Mouse (Mus musculus) lung, postnatal 0 days (tissue): ENCODE results near the gene Best1. TPM values are rescaled to one million over a fixed set of nuclear protein-coding genes. Genes with fewer than 3 reads are reported as not detected.
A peak's percentile ranks its signal among the peaks of the same experiment; 100 is the strongest.

Experiments used
- ATAC-seq: fragments of 200-750 bp; cut with Nextera tagmentation; 2 replicates; pipeline ENCODE4 v1.8.0; 2017; ENCODE audit warnings: moderate library complexity
- DNase-seq: peaks from one replicate; pipeline ENCODE4 v3.0.0-alpha.2; 2016; ENCODE audit warnings: low spot score
- H3K27ac ChIP-seq: fragments of 300-500 bp; sonication (generic); 2 replicates; pipeline ENCODE4 v1.5.1; 2014; ENCODE audit warnings: antibody characterized with exemption, mild to moderate bottlenecking, low read length, mixed read lengths
- H3K27me3 ChIP-seq: fragments of 300-500 bp; sonication (generic); replicated peaks from 2 replicates; pipeline ENCODE4 v1.6.1; 2014; ENCODE audit warnings: low read length, mixed read lengths; ENCODE audit not compliant: insufficient read depth
- H3K36me3 ChIP-seq: fragments of 300-500 bp; sonication (generic); 2 replicates; pipeline ENCODE4 v1.6.1; 2014; ENCODE audit warnings: low read length, mixed read lengths; ENCODE audit not compliant: insufficient read depth
- H3K4me1 ChIP-seq: fragments of 300-500 bp; sonication (generic); 2 replicates; pipeline ENCODE4 v1.6.1; 2014; ENCODE audit warnings: antibody characterized with exemption, low read depth, low read length, mixed read lengths; ENCODE audit not compliant: insufficient read depth
- H3K4me2 ChIP-seq: fragments of 300-500 bp; sonication (generic); replicated peaks from 2 replicates; pipeline ENCODE4 v1.6.1; 2014; ENCODE audit warnings: low read depth, mild to moderate bottlenecking, low read length, moderate library complexity, mixed read lengths
- H3K4me3 ChIP-seq: fragments of 300-500 bp; sonication (generic); 2 replicates; pipeline ENCODE4 v1.5.1; 2014; ENCODE audit warnings: low read depth, low read length
- H3K9ac ChIP-seq: fragments of 300-500 bp; sonication (generic); replicated peaks from 2 replicates; pipeline ENCODE4 v1.6.1; 2014; ENCODE audit warnings: low read depth, mild to moderate bottlenecking
- H3K9me3 ChIP-seq: fragments of 300-500 bp; sonication (generic); 2 replicates; pipeline ENCODE4 v1.6.1; 2016; ENCODE audit warnings: low read length, mixed read lengths
- CTCF ChIP-seq: IDR thresholded peaks from 2 replicates; pipeline ENCODE4 v1.5.1; 2016; ENCODE audit warnings: antibody characterized with exemption, mild to moderate bottlenecking
- EP300 ChIP-seq: IDR thresholded peaks from 2 replicates; pipeline ENCODE4 v1.6.1; 2016; ENCODE audit warnings: antibody characterized with exemption, mild to moderate bottlenecking, control low read depth
- WGBS: fragments of 180-500 bp; shearing (Covaris S2); extraction: QIAGEN DNeasy Blood & Tissue Kit; methylation state at CpG from one replicate; pipeline ENCODE4 v1.1.7; 2014; 5-methylcytosine and 5-hydroxymethylcytosine counted together
- polyA plus RNA-seq: library from polyadenylated mRNA; unstranded; fragments of >200 nt; fragmentation: Nextera tagmentation; extraction: Ambion mirVana; gene quantifications from 2 replicates; pipeline ENCODE4 v1.2.1, GENCODE M21; 2015

Best1 gene
- polyA plus RNA-seq, 1 experiment from 2014 or later: 2.3 TPM

GRCm38 (mm10) chr19:10043643-10044042, 42.2 kb upstream of the Best1 start:
- DNase-seq: peak; percentile 71
- no peaks in the 10 kb centered on the region for H3K9me3 ChIP-seq
- no peaks in the 10 kb centered on the region for H3K36me3 ChIP-seq
- 0 out of 2 replicates have a peak overlapping the region, but pooled peaks have one; percentile 8 for H3K4me3 ChIP-seq
- H3K4me2 ChIP-seq: peak overlapping the region; percentile 92
- peaks cover 53% of the 10 kb centered on the region; the same call in 1 of the 2 replicates for H3K4me1 ChIP-seq
- H3K9ac ChIP-seq: no peak overlapping the region
- peak overlapping the region; percentile 90; the same call in 1 of the 2 replicates for H3K27ac ChIP-seq
- peak; percentile 28 for TF ChIP-seq CTCF
- peak; percentile 18; the same call in 1 of the 2 replicates for TF ChIP-seq EP300
- H3K27me3 ChIP-seq: no peaks in the 10 kb centered on the region
- no peak for ATAC-seq

GRCm38 (mm10) chr19:10042816-10043215, 41.4 kb upstream of the Best1 start:
- H3K27ac ChIP-seq: peak overlapping the region; percentile 90
- H3K36me3 ChIP-seq: no peaks in the 10 kb centered on the region
- no peaks in the 10 kb centered on the region for H3K9me3 ChIP-seq
- no peaks in the 10 kb centered on the region for H3K27me3 ChIP-seq
- WGBS: 44% methylated on average over 4 of the region's 4 CpGs
- DNase-seq (no peak), ATAC-seq (no peak)
- TF ChIP-seq CTCF (no peak), EP300 (no peak)
- peaks cover 53% of the 10 kb centered on the region; the same call in 1 of the 2 replicates for H3K4me1 ChIP-seq
- H3K4me3 ChIP-seq: peak overlapping the region; percentile 82
- peak overlapping the region; percentile 92 for H3K4me2 ChIP-seq
- peak overlapping the region; percentile 58 for H3K9ac ChIP-seq

GRCm38 (mm10) chr19:10042232-10042631, 40.8 kb upstream of the Best1 start:
- DNase-seq: peak; percentile 74
- Histone ChIP-seq H3K27me3 (no peaks in the 10 kb centered on the region), H3K9me3 (no peaks in the 10 kb centered on the region), H3K4me1 (peaks cover 52% of the 10 kb centered on the region; the same call in 1 of the 2 replicates), H3K4me2 (peak overlapping the region; percentile 92), H3K27ac (peak overlapping the region; percentile 90), H3K36me3 (no peaks in the 10 kb centered on the region), H3K9ac (peak overlapping the region; percentile 58), H3K4me3 (peak overlapping the region; percentile 82)
- TF ChIP-seq EP300: no peak
- no peak for TF ChIP-seq CTCF
- 22% methylated on average over 6 of the region's 6 CpGs for WGBS
- peak; percentile 14 for ATAC-seq

GRCm38 (mm10) chr19:10041388-10042148, 40.1 kb upstream of the Best1 start, which contains the start of gene Fads3:
Gene Fads3, plus strand, starts transcription at chr19:10041569.
- no peak for TF ChIP-seq EP300
- TF ChIP-seq CTCF: peak; percentile 42
- Histone ChIP-seq H3K36me3 (no peaks in the 10 kb centered on the region), H3K4me3 (peak within 1 kb of the TSS; percentile 82), H3K4me1 (peaks cover 46% of the 10 kb centered on the region; the same call in 1 of the 2 replicates), H3K4me2 (peak within 1 kb of the TSS; percentile 92), H3K9me3 (no peaks in the 10 kb centered on the region), H3K9ac (peak within 1 kb of the TSS; percentile 58), H3K27me3 (no peaks in the 10 kb centered on the region), H3K27ac (peak within 1 kb of the TSS; percentile 90)
- ATAC-seq (peak; percentile 88), DNase-seq (peak; percentile 96)
- WGBS: 2% methylated on average over 40 of the region's 69 CpGs

- Histone ChIP-seq H3K27ac (peak overlapping the region; percentile 90), H3K4me2 (peak overlapping the region; percentile 92), H3K27me3 (no peaks in the 10 kb centered on the region), H3K4me1 (peaks cover 40% of the 10 kb centered on the region; the same call in 1 of the 2 replicates), H3K36me3 (no peaks in the 10 kb centered on the region), H3K9me3 (no peaks in the 10 kb centered on the region), H3K4me3 (peak overlapping the region; percentile 82), H3K9ac (peak overlapping the region; percentile 58; the same call in 1 of the 2 replicates)
- no peak for ATAC-seq
- WGBS: 11% methylated on average over 14 of the region's 20 CpGs
- DNase-seq: no peak
- no peak for TF ChIP-seq CTCF
- TF ChIP-seq EP300: no peak
Measured at GRCm38 (mm10) chr19:10040866-10041387, 39.5 kb upstream of the Best1 start.

GRCm38 (mm10) chr19:10039615-10040014, 38.2 kb upstream of the Best1 start:
- WGBS: 59% methylated on average over 2 of the region's 2 CpGs
- TF ChIP-seq CTCF: peak; percentile 67
- TF ChIP-seq EP300: no peak
- H3K27ac ChIP-seq: peak overlapping the region; percentile 90
- 0 out of 2 replicates have a peak overlapping the region, but pooled peaks have one; percentile 9 for H3K4me2 ChIP-seq
- no peak overlapping the region for H3K9ac ChIP-seq
- H3K4me3 ChIP-seq: no peak overlapping the region
- peaks cover 30% of the 10 kb centered on the region; the same call in 1 of the 2 replicates for H3K4me1 ChIP-seq
- H3K36me3 ChIP-seq: no peaks in the 10 kb centered on the region
- H3K27me3 ChIP-seq: no peaks in the 10 kb centered on the region
- no peaks in the 10 kb centered on the region for H3K9me3 ChIP-seq
- ATAC-seq (peak; percentile 1; the same call in 1 of the 2 replicates), DNase-seq (peak; percentile 68)
